Mouse (Mus musculus) testis, adult 2 months (tissue): ENCODE measurements around the gene C2cd5.

Experiments
- CTCF ChIP-seq: fragments of 200-500 bp; IDR thresholded peaks from 2 replicates; pipeline ENCODE4 v1.5.1; 2012; ENCODE audit warnings: low read depth, mild to moderate bottlenecking, inconsistent platforms, low read length, moderate library complexity; ENCODE audit not compliant: control insufficient read depth, insufficient read depth, insufficient replicate concordance
- POLR2A ChIP-seq: fragments of 200-500 bp; IDR thresholded peaks from 2 replicates; pipeline ENCODE4 v1.6.1; 2012; ENCODE audit warnings: low read depth, mild to moderate bottlenecking, inconsistent platforms, low read length, moderate library complexity; ENCODE audit not compliant: control insufficient read depth

DNA sequence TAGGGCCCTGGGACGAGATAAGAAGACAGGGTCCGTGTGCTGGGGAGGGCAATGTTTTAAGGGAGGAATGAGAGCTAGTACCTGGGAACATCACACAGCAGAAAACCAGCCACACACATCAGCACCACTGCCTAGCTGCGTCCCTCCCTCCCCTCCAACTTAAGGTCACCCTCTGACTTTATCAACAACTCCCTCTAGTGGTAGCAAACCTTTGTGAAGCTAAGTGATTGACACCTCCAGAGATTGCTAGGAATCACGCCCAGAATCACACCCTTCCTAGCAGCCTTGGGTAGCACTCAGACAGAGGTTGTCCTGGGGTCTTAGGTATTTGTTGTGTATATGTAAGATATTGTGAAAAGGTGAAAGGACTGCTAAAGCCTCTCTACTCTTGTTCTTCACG lies 79.3 kb downstream of the C2cd5 start:
- TF ChIP-seq CTCF (peak; percentile 22; the same call in 1 of the 2 replicates), POLR2A (no peak)
